Mouse (Mus musculus) embryonic facial prominence, embryonic 10.5 days (tissue): Measurements from ENCODE around the gene Tsr1. TPM values are rescaled to one million over a fixed set of nuclear protein-coding genes. Genes with fewer than 3 reads are reported as not detected.

Experiments
- DNase-seq: peaks from one replicate; pipeline ENCODE4 v3.0.0-alpha.2; 2017; ENCODE audit warnings: low spot score
- H3K27ac ChIP-seq: fragments of 300-500 bp; sonication (generic); replicated peaks from 2 replicates; pipeline ENCODE4 v1.5.1; 2016; ENCODE audit warnings: mild to moderate bottlenecking
- H3K27me3 ChIP-seq: fragments of 300-500 bp; sonication (generic); replicated peaks from 2 replicates; pipeline ENCODE4 v1.6.1; 2016; ENCODE audit warnings: low read depth, mild to moderate bottlenecking; ENCODE audit not compliant: poor library complexity, severe bottlenecking
- H3K36me3 ChIP-seq: fragments of 300-500 bp; sonication (generic); replicated peaks from 2 replicates; pipeline ENCODE4 v1.6.1; 2016; ENCODE audit warnings: mild to moderate bottlenecking, moderate library complexity
- H3K4me1 ChIP-seq: fragments of 300-500 bp; sonication (generic); 2 replicates; pipeline ENCODE4 v1.6.1; 2016
- H3K4me3 ChIP-seq: fragments of 300-500 bp; sonication (generic); 2 replicates; pipeline ENCODE4 v1.5.1; 2016; ENCODE audit warnings: mild to moderate bottlenecking, moderate library complexity
- H3K9me3 ChIP-seq: fragments of 300-500 bp; sonication (generic); 2 replicates; pipeline ENCODE4 v1.6.1; 2016; ENCODE audit warnings: mild to moderate bottlenecking
- WGBS: fragments of 180-500 bp; shearing (Covaris S2); methylation state at CpG from one replicate; pipeline ENCODE4 v1.1.7; 2016; 5-methylcytosine and 5-hydroxymethylcytosine counted together
- polyA plus RNA-seq: library from polyadenylated mRNA; unstranded; fragments of >200 nt; fragmentation: Nextera tagmentation; extraction: Ambion mirVana; gene quantifications from 2 replicates; pipeline ENCODE4 v1.2.1, GENCODE M21; 2016

Gene Tsr1
- 52.9 and 59.4 TPM in 2 replicates for polyA plus RNA-seq

GRCm38 (mm10) chr11:74897678-74898516, at the start of gene Tsr1:
Gene Tsr1, plus strand, starts transcription at chr11:74898071.
- Histone ChIP-seq H3K4me3 (peak within 1 kb of the TSS; percentile 93), H3K27ac (peak within 1 kb of the TSS; percentile 88), H3K27me3 (no peaks in the 10 kb centered on the region), H3K36me3 (peaks cover 37% of the 10 kb centered on the region), H3K9me3 (no peaks in the 10 kb centered on the region), H3K4me1 (peaks cover 25% of the 10 kb centered on the region)
- under 1% methylated on average over 54 of the region's 54 CpGs for WGBS
- peak; percentile 93 for DNase-seq

- peaks cover 25% of the 10 kb centered on the region for H3K4me1 ChIP-seq
- 0 out of 2 replicates have a peak overlapping the region, but pooled peaks have one; percentile 31 for H3K27ac ChIP-seq
- H3K27me3 ChIP-seq = no peaks in the 10 kb centered on the region
- H3K4me3 ChIP-seq = no peak overlapping the region
- H3K36me3 ChIP-seq = peaks cover 17% of the 10 kb centered on the region
- DNase-seq = no peak
- WGBS = 73% methylated on average over 14 of the region's 14 CpGs
- no peaks in the 10 kb centered on the region for H3K9me3 ChIP-seq
Observed at GRCm38 (mm10) chr11:74850998-74851661, 46.7 kb upstream of the Tsr1 start.

- 80% methylated on average over 9 of the region's 9 CpGs for WGBS
- H3K36me3 ChIP-seq = peaks cover 10% of the 10 kb centered on the region; the same call in 1 of the 2 replicates
- H3K4me1 ChIP-seq = peaks cover 17% of the 10 kb centered on the region; the same call in 1 of the 2 replicates
- H3K27me3 ChIP-seq = no peaks in the 10 kb centered on the region
- H3K9me3 ChIP-seq = no peaks in the 10 kb centered on the region
- DNase-seq = no peak
- no peak overlapping the region for H3K4me3 ChIP-seq
- no peak overlapping the region for H3K27ac ChIP-seq
Observed at GRCm38 (mm10) chr11:74857756-74858155, 40.1 kb upstream of the Tsr1 start.

- Histone ChIP-seq H3K27ac (no peak overlapping the region), H3K27me3 (no peaks in the 10 kb centered on the region), H3K4me3 (no peak overlapping the region), H3K36me3 (peaks cover 11% of the 10 kb centered on the region), H3K4me1 (peaks cover 24% of the 10 kb centered on the region; the same call in 1 of the 2 replicates), H3K9me3 (no peaks in the 10 kb centered on the region)
- WGBS = 86% methylated on average over 5 of the region's 5 CpGs
- DNase-seq = no peak
Observed at GRCm38 (mm10) chr11:74862129-74862528, 35.7 kb upstream of the Tsr1 start.

GRCm38 (mm10) chr11:74863471-74863870, 34.4 kb upstream of the Tsr1 start:
- peak; percentile 53 for DNase-seq
- peaks cover 17% of the 10 kb centered on the region; the same call in 1 of the 2 replicates for H3K4me1 ChIP-seq
- H3K27ac ChIP-seq = no peak overlapping the region
- H3K36me3 ChIP-seq = peaks cover 24% of the 10 kb centered on the region
- no peaks in the 10 kb centered on the region for H3K9me3 ChIP-seq
- H3K27me3 ChIP-seq = no peaks in the 10 kb centered on the region
- 27% methylated on average over 11 of the region's 11 CpGs for WGBS
- no peak overlapping the region for H3K4me3 ChIP-seq

GRCm38 (mm10) chr11:74864421-74864820, 33.5 kb upstream of the Tsr1 start:
- peaks cover 17% of the 10 kb centered on the region; the same call in 1 of the 2 replicates for H3K4me1 ChIP-seq
- 83% methylated on average over 9 of the region's 9 CpGs for WGBS

GRCm38 (mm10) chr11:74865252-74865651, 32.6 kb upstream of the Tsr1 start:
- H3K27me3 ChIP-seq = no peaks in the 10 kb centered on the region
- H3K36me3 ChIP-seq = peaks cover 28% of the 10 kb centered on the region
- DNase-seq = no peak
- H3K9me3 ChIP-seq = no peaks in the 10 kb centered on the region
- H3K4me3 ChIP-seq = no peak overlapping the region
- 79% methylated on average over 9 of the region's 9 CpGs for WGBS
- peaks cover 17% of the 10 kb centered on the region; the same call in 1 of the 2 replicates for H3K4me1 ChIP-seq
- no peak overlapping the region for H3K27ac ChIP-seq

More at GRCm38 (mm10) chr11:74864421-74864820, 33.5 kb upstream of the Tsr1 start:
- Histone ChIP-seq H3K4me3 (no peak overlapping the region), H3K36me3 (peaks cover 30% of the 10 kb centered on the region), H3K27ac (no peak overlapping the region), H3K27me3 (no peaks in the 10 kb centered on the region), H3K9me3 (no peaks in the 10 kb centered on the region)
- DNase-seq = no peak

- H3K27me3 ChIP-seq = no peaks in the 10 kb centered on the region
- no peak for DNase-seq
- H3K4me1 ChIP-seq = peaks cover 16% of the 10 kb centered on the region; the same call in 1 of the 2 replicates
- 82% methylated on average over 4 of the region's 4 CpGs for WGBS
- no peaks in the 10 kb centered on the region for H3K9me3 ChIP-seq
- no peak overlapping the region for H3K27ac ChIP-seq
- peaks cover 28% of the 10 kb centered on the region for H3K36me3 ChIP-seq
- H3K4me3 ChIP-seq = no peak overlapping the region
Observed at GRCm38 (mm10) chr11:74866640-74867039, 31.2 kb upstream of the Tsr1 start.

GRCm38 (mm10) chr11:74867181-74867580, 30.7 kb upstream of the Tsr1 start:
- peaks cover 16% of the 10 kb centered on the region for H3K4me1 ChIP-seq
- 92% methylated on average over 2 of the region's 2 CpGs for WGBS
- no peak overlapping the region for H3K4me3 ChIP-seq
- peaks cover 28% of the 10 kb centered on the region for H3K36me3 ChIP-seq
- H3K27ac ChIP-seq = no peak overlapping the region
- no peaks in the 10 kb centered on the region for H3K9me3 ChIP-seq
- no peaks in the 10 kb centered on the region for H3K27me3 ChIP-seq
- no peak for DNase-seq

GRCm38 (mm10) chr11:74868046-74868760, 29.7 kb upstream of the Tsr1 start:
- H3K4me1 ChIP-seq = peaks cover 16% of the 10 kb centered on the region
- no peak overlapping the region for H3K27ac ChIP-seq
- no peak for DNase-seq
- H3K4me3 ChIP-seq = no peak overlapping the region
- WGBS = 89% methylated on average over 13 of the region's 13 CpGs
- H3K9me3 ChIP-seq = no peaks in the 10 kb centered on the region
- no peaks in the 10 kb centered on the region for H3K27me3 ChIP-seq
- H3K36me3 ChIP-seq = peaks cover 28% of the 10 kb centered on the region

GRCm38 (mm10) chr11:74869603-74870002, 28.3 kb upstream of the Tsr1 start:
- peaks cover 28% of the 10 kb centered on the region for H3K36me3 ChIP-seq
- H3K4me3 ChIP-seq = no peak overlapping the region
- H3K4me1 ChIP-seq = peaks cover 11% of the 10 kb centered on the region
- WGBS = 86% methylated on average over 6 of the region's 6 CpGs
- no peaks in the 10 kb centered on the region for H3K27me3 ChIP-seq
- DNase-seq = no peak
- H3K27ac ChIP-seq = no peak overlapping the region
- no peaks in the 10 kb centered on the region for H3K9me3 ChIP-seq

GRCm38 (mm10) chr11:74870544-74870943, 27.3 kb upstream of the Tsr1 start:
- WGBS = 72% methylated on average over 4 of the region's 4 CpGs
- no peaks in the 10 kb centered on the region for H3K27me3 ChIP-seq

More at GRCm38 (mm10) chr11:74870544-74870943, 27.3 kb upstream of the Tsr1 start:
- DNase-seq = no peak
- H3K27ac ChIP-seq = no peak overlapping the region
- peaks cover 18% of the 10 kb centered on the region for H3K4me1 ChIP-seq
- no peak overlapping the region for H3K4me3 ChIP-seq
- no peaks in the 10 kb centered on the region for H3K9me3 ChIP-seq
- peaks cover 22% of the 10 kb centered on the region for H3K36me3 ChIP-seq
